Mouse (Mus musculus) spleen, adult 2 months (tissue): ENCODE measurements around the gene Paics. TPM values are rescaled to one million over a fixed set of nuclear protein-coding genes. Genes with fewer than 3 reads are reported as not detected.

Experiments used
- DNase-seq, 2 experiments: peaks; one replicate each; pipeline versions ENCODE4 v3.0.0 to v3.0.0-alpha.2; 2012 to 2021; ENCODE audit warnings: low spot score in 2 of 2, low read depth in 1 of 2
- H3K27ac ChIP-seq: fragments of 200-500 bp; 2 replicates; pipeline ENCODE4 v1.5.1; 2012; ENCODE audit warnings: low read length, inconsistent platforms; ENCODE audit not compliant: insufficient read depth
- H3K27me3 ChIP-seq: fragments of 200-500 bp; 2 replicates; pipeline ENCODE4 v1.6.1; 2012; ENCODE audit warnings: mild to moderate bottlenecking, moderate library complexity, low read length, inconsistent platforms; ENCODE audit not compliant: control insufficient read depth, insufficient read depth
- H3K36me3 ChIP-seq: fragments of 200-500 bp; 2 replicates; pipeline ENCODE4 v1.6.1; 2012; ENCODE audit warnings: mild to moderate bottlenecking, low read length, inconsistent platforms; ENCODE audit not compliant: control insufficient read depth, insufficient read depth
- H3K4me1 ChIP-seq: fragments of 200-500 bp; 2 replicates; pipeline ENCODE4 v1.6.1; 2011; ENCODE audit warnings: inconsistent platforms; ENCODE audit not compliant: control insufficient read depth, insufficient read depth, insufficient read length
- H3K4me3 ChIP-seq: fragments of 200-500 bp; 2 replicates; pipeline ENCODE4 v1.5.1; 2011; ENCODE audit warnings: mild to moderate bottlenecking, inconsistent platforms; ENCODE audit not compliant: insufficient read depth, insufficient read length; ENCODE audit errors: extremely low read depth
- CTCF ChIP-seq: fragments of 200-500 bp; IDR thresholded peaks from 2 replicates; pipeline ENCODE4 v1.5.1; 2011; ENCODE audit warnings: mild to moderate bottlenecking, inconsistent platforms; ENCODE audit not compliant: insufficient read depth, insufficient read length, insufficient replicate concordance; ENCODE audit errors: extremely low read depth
- POLR2A ChIP-seq: fragments of 200-500 bp; IDR thresholded peaks from 2 replicates; pipeline ENCODE4 v1.6.1; 2011; ENCODE audit warnings: low read depth, low read length, inconsistent platforms
- WGBS: fragments of 180-500 bp; shearing (Covaris S2); methylation state at CpG from one replicate; pipeline ENCODE4 v1.1.7; 2018; 5-methylcytosine and 5-hydroxymethylcytosine counted together
- polyA plus RNA-seq: library from polyadenylated mRNA; depleted of rRNA; stranded (reverse); fragments of >200 nt; gene quantifications from 2 replicates; pipeline ENCODE4 v1.2.3, GENCODE M21; 2012

The Paics gene
- polyA plus RNA-seq, 1 experiment, result 30.0 TPM

DNA sequence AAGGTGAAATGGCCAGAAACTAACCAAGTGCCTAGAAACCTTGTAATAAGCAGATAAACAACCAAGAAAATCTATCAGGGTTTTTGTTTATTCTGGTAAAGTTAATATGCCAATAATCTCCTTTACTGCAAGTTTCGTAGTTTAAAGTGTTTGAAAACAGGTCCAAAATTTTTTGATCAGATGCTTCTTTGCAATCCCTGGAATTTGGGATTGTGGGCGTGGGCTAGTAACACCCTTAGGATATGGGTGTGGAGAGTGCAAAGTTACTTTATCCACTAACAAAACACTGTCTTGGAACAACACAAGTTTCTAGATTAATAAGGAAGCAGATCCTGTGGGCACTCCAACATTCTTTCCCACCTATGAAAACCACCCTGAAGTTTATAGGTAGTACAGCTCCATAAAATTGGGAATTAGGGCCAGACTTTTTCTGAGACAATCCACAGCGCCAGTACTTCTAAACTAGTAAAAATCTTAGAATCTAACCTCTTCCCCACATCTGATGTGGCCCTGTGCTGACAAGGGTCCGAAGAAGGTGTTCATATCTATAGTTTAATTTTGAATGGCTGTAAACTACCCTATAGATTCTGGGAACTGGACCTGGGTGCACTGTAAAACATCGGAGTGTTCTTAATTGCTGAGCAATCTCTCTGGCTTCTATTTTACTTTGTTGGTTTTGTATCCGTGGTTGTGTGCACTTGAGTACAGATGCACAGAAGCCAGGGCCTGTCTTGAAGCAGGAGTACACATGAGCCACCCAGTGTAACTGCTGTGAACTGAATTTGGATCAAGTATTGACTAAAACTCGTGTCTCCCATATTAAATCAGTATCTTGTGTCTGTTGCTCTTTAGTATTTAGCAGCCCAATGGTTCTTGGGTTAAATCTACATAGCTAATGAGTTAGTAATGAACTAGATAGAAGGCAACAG, 1.3 kb downstream of the Paics start:
- 4% methylated on average over 7 of the region's 7 CpGs for WGBS
- Histone ChIP-seq H3K27ac (peak overlapping the region; percentile 86), H3K27me3 (no peaks in the 10 kb centered on the region), H3K36me3 (peaks cover 10% of the 10 kb centered on the region), H3K4me1 (peaks cover 2% of the 10 kb centered on the region; the same call in 1 of the 2 replicates), H3K4me3 (peak overlapping the region; percentile 60)
- no peak for TF ChIP-seq POLR2A
- no peak for TF ChIP-seq CTCF
- no peak for DNase-seq

DNA sequence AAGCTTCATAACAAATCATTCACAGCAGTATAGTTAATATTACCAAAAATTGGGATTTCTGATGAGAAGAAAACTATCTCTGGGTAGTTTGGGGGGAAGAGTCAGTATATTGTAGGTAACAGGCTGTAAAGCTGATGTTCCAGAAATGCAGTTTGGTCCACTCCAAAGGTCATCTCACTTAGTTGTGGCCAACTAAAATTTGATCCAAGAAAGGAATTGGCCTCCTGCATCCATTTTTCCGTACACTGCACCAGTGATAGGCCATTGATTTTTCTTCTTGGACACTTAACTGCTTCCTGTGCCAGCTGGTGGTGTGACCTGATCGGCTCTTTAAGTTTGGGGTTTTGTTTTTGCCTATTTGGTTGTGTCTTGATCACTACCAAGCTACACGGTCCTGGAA, 2.7 kb downstream of the Paics start:
- no peak overlapping the region for H3K27ac ChIP-seq
- no peak overlapping the region for H3K4me3 ChIP-seq
- 82% methylated on average over 3 of the region's 3 CpGs for whole genome bisulfite sequencing
- no peaks in the 10 kb centered on the region for H3K27me3 ChIP-seq
- no peak for TF ChIP-seq CTCF
- no peak for TF ChIP-seq POLR2A
- peaks cover 20% of the 10 kb centered on the region for H3K36me3 ChIP-seq
- H3K4me1 ChIP-seq, result 0 out of 2 replicates have a peak, but pooled peaks cover 2% of the 10 kb centered on the region
- DNase-seq, result no peak

DNA sequence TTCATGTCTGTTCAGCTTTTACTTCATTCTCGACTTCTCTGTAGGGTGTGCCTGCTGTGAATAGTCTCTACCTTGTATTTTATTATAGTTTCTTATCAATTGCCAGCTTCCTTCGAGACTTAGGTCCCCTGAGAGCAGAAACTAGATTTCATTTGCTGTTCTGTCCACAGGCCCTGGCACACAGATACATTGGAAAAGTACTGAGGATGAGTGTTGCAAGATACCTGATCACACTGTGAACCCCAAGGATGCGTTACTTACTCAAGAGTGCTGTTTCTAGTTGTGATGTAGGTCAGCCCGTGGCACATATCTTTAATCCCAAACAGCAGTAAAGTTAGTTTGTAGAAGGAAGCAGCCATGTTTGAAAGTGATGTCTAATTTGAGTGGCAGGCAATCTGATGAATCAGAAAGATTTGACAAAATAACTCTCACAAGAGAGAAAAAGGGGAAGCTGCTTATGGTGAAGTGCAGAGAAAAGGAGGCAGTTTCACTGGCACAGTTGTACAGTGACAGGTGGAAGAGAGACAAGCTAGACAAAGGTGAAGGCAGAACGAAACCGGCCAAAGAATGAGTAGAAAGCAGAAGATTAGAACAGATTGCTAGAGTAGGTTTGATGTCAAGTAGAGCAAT, 3.3 kb downstream of the Paics start:
- DNase-seq, result no peak
- peaks cover 20% of the 10 kb centered on the region for H3K36me3 ChIP-seq
- H3K27ac ChIP-seq, result no peak overlapping the region
- WGBS, result 47% methylated on average over 6 of the region's 6 CpGs
- no peak overlapping the region for H3K4me3 ChIP-seq
- H3K4me1 ChIP-seq, result 0 out of 2 replicates have a peak, but pooled peaks cover 2% of the 10 kb centered on the region
- no peaks in the 10 kb centered on the region for H3K27me3 ChIP-seq
- TF ChIP-seq POLR2A (no peak), CTCF (no peak)

DNA sequence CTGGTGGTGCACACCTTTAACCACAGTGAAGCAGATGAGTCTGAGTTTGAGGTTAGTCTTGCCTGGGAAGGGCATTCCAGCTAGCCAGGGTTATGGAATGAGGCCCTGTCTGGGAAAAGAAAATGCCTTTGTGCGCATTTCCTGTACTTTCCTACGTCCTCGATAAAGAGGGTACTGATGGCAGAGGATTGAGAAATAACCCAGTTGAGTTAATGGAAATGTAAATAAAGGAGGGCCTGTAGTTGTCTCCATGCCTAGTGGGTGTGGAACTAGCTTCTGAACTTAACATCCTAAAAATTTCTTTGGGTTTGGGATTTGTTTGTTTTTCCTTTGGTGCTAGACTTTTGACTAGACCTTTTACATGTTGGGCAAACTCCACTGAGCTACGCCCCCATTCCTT, 4.4 kb downstream of the Paics start:
- WGBS, result 90% methylated on average over 4 of the region's 4 CpGs
- TF ChIP-seq POLR2A (no peak), CTCF (no peak)
- H3K36me3 ChIP-seq, result peaks cover 23% of the 10 kb centered on the region

DNA sequence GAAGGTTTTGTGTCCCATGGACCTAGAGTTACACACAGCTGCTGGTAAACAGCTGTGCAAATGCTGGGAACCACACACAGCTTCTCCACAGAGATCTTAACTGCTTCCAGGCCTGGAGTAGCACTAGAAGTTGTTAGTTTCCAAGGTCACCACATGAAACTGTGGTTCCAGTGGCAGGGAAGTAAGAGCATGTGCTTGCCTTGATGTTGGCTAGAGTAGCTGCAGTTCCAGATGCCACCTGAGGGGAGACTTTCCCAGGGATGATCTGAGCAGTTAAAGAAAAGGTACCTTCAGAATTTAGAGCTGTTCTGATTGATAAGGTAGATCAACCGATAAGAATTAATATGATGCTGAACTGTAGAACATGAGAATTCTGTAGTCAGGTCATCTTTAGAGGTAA, 6.8 kb downstream of the Paics start:
- Histone ChIP-seq H3K27me3 (no peaks in the 10 kb centered on the region), H3K36me3 (peaks cover 34% of the 10 kb centered on the region), H3K27ac (no peak overlapping the region), H3K4me3 (no peak overlapping the region), H3K4me1 (0 out of 2 replicates have a peak, but pooled peaks cover 2% of the 10 kb centered on the region)
- TF ChIP-seq POLR2A (no peak), CTCF (no peak)
- 93% methylated on average over 1 of the region's 1 CpGs for WGBS
- DNase-seq, result no peak

More for the DNA sequence above, 4.4 kb downstream of the Paics start:
- DNase-seq, result no peak
- H3K27me3 ChIP-seq, result no peaks in the 10 kb centered on the region
- H3K27ac ChIP-seq, result no peak overlapping the region
- 0 out of 2 replicates have a peak, but pooled peaks cover 2% of the 10 kb centered on the region for H3K4me1 ChIP-seq
- H3K4me3 ChIP-seq, result no peak overlapping the region

DNA sequence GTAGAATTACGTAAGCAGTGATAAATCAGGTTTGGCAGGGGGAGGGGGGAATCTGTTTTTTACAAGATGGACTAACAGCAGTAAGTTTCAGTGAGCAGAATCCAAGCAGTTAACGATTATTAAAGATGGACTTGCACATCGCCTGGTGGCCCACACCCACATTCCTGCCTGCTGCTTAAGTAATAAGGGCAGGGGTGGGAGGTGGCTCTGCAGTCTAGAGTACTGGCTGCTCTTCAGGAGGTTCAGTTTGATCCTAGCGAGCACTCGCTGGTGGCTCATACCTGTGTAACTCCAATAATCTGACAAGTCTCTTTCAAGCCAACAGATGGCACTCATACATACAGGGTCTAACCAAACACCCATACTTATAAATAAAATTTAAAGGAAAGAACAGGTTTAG, 8.5 kb downstream of the Paics start:
- TF ChIP-seq CTCF (no peak), POLR2A (no peak)
- H3K4me1 ChIP-seq, result no peaks in the 10 kb centered on the region
- no peak for DNase-seq
- H3K27ac ChIP-seq, result no peak overlapping the region
- no peak overlapping the region for H3K4me3 ChIP-seq
- H3K27me3 ChIP-seq, result no peaks in the 10 kb centered on the region
- WGBS, result 95% methylated on average over 5 of the region's 5 CpGs
- peaks cover 36% of the 10 kb centered on the region for H3K36me3 ChIP-seq
